Mouse (Mus musculus): ENCODE data around the gene Tnnt3.

- TF ChIP-seq CTCF (IDR thresholded peaks at IDR 0.05; ENCODE audit: borderline replicate concordance, extremely low read depth, insufficient read depth, insufficient read length) (no peak), POLR2A (IDR thresholded peaks at IDR 0.05; ENCODE audit: borderline replicate concordance, extremely low read depth, insufficient read depth, insufficient read length, poor library complexity, severe bottlenecking) (no peak)
Measured at GRCm38 (mm10) chr7:142458026-142458425, 40.6 kb upstream of the Tnnt3 start.
